Comparison of ENCODE assay signal across 21 mouse cellular contexts in the genomic region with DNA sequence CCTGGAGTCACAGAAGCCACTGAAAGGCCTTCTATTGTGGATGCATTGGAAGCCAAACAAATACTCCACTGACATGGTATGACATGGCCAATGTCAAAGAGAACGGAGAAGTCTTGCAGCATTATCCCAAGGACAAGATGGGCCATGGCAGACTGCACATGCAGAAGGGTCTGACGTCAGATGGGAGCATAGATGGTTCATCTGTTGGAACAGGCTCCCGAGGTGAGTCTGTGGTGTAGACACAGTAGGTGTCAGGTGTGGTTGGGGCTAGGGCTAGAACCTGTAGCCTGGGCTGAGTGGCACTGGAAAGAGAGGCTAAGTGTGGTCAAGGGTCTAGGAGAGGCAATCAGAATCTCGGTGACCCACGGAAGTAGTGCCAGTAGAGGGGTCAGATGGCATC.
DNase-seq lines count a peak whose midpoint lies in the region; ATAC-seq and TF ChIP-seq lines count a peak whose summit lies in the region.
"Had no signal": no experiment of that assay in that cellular context is flagged by ENCODE, and none has a peak within 500 bp of the region (broad histone marks: within the 10 kb centered on the region; RNA-seq: fewer than 3 reads in every experiment).

No protein-coding gene starts in this region.

- H3K27me3 ChIP-seq in forebrain, embryonic 15.5 days, result no peaks in the 10 kb centered on the region
- H3K27me3 ChIP-seq in forebrain, embryonic 16.5 days (replicated peaks; ENCODE audit: control insufficient read depth, insufficient read depth, low read length), result no peaks in the 10 kb centered on the region
- no peaks in the 10 kb centered on the region for H3K27me3 ChIP-seq in heart, embryonic 10.5 days (ENCODE audit: insufficient read depth, poor library complexity, severe bottlenecking)
- H3K27me3 ChIP-seq in heart, adult 2 months (ENCODE audit: control insufficient read depth, insufficient read depth, low read length), result no peaks in the 10 kb centered on the region
- H3K27me3 ChIP-seq: CH12.LX, Patski had no signal

- peak; percentile 64 for DNase-seq in heart, adult 11 months
- DNase-seq in heart, postnatal 36 days, result no peak
- DNase-seq in heart, embryonic 10.5 days (ENCODE audit: low spot score), result peak; percentile 60
- no peak for DNase-seq in heart, adult 2 months
- DNase-seq: adrenal gland, adult 2 months; adrenal gland, adult 8-10 months; adrenal gland, postnatal 10 days; adrenal gland, postnatal 14 days; adrenal gland, postnatal 25 days; adrenal gland, postnatal 36 days; B cell, adult 2 months; cerebellum, adult 11 months; cerebellum, adult 11-12 months; cerebellum, adult 18-20 months had no signal

- no peak for TF ChIP-seq POLR2A in heart, adult 2 months (IDR thresholded peaks at IDR 0.05; ENCODE audit: insufficient read depth, low read depth, low read length)

- no peaks in the 10 kb centered on the region for H3K4me1 ChIP-seq in forebrain, embryonic 15.5 days
- H3K4me1 ChIP-seq in forebrain, embryonic 16.5 days (replicated peaks; ENCODE audit: control insufficient read depth, insufficient read depth, low read length), result no peaks in the 10 kb centered on the region
- H3K4me1 ChIP-seq in heart, embryonic 10.5 days, result no peaks in the 10 kb centered on the region
- H3K4me1 ChIP-seq in heart, adult 2 months (ENCODE audit: control insufficient read depth, insufficient read depth, low read length), result no peaks in the 10 kb centered on the region

- no peak overlapping the region for H3K9ac ChIP-seq in forebrain, embryonic 15.5 days (replicated peaks)
- H3K9ac ChIP-seq in forebrain, embryonic 16.5 days (replicated peaks; ENCODE audit: low read depth, low read length), result no peak overlapping the region
- no peak overlapping the region for H3K9ac ChIP-seq in heart, adult 2 months (ENCODE audit: low read depth, low read length)

- H3K36me3 ChIP-seq in forebrain, embryonic 15.5 days, result no peaks in the 10 kb centered on the region
- H3K36me3 ChIP-seq in forebrain, embryonic 16.5 days (ENCODE audit: control insufficient read depth, insufficient read depth), result no peaks in the 10 kb centered on the region
- no peaks in the 10 kb centered on the region for H3K36me3 ChIP-seq in heart, embryonic 10.5 days
- no peaks in the 10 kb centered on the region for H3K36me3 ChIP-seq in heart, adult 2 months (ENCODE audit: control insufficient read depth, insufficient read depth, low read length)
- H3K36me3 ChIP-seq: G1E had no signal

- no peak overlapping the region for H3K27ac ChIP-seq in forebrain, embryonic 15.5 days (replicated peaks)
- no peak overlapping the region for H3K27ac ChIP-seq in forebrain, embryonic 16.5 days (ENCODE audit: low read length)
- H3K27ac ChIP-seq in heart, embryonic 10.5 days, result no peak overlapping the region
- no peak overlapping the region for H3K27ac ChIP-seq in heart, adult 2 months

- WGBS in forebrain, embryonic 15.5 days, result 93% methylated on average over 5 of the region's 5 CpGs
- 97% methylated on average over 5 of the region's 5 CpGs for WGBS in forebrain, embryonic 16.5 days
- 86% methylated on average over 5 of the region's 5 CpGs for WGBS in heart, embryonic 10.5 days
- 87% methylated on average over 5 of the region's 5 CpGs for WGBS in heart, adult 2 months

- TF ChIP-seq CTCF in heart, adult 2 months (IDR thresholded peaks at IDR 0.05), result no peak

- H3K79me2 ChIP-seq in heart, adult 2 months (replicated peaks; ENCODE audit: control insufficient read depth, insufficient read depth, low read length), result no peaks in the 10 kb centered on the region

- H3K9me3 ChIP-seq in forebrain, embryonic 15.5 days, result no peaks in the 10 kb centered on the region
- H3K9me3 ChIP-seq in forebrain, embryonic 16.5 days (ENCODE audit: control insufficient read depth, low read length), result no peaks in the 10 kb centered on the region
- H3K9me3 ChIP-seq in heart, embryonic 10.5 days, result no peaks in the 10 kb centered on the region
- H3K9me3 ChIP-seq: G1E had no signal

- H3K4me2 ChIP-seq in forebrain, embryonic 15.5 days (replicated peaks), result no peak overlapping the region
- H3K4me2 ChIP-seq in forebrain, embryonic 16.5 days (ENCODE audit: low read length), result no peak overlapping the region

- no peak overlapping the region for H3K4me3 ChIP-seq in forebrain, embryonic 15.5 days
- no peak overlapping the region for H3K4me3 ChIP-seq in forebrain, embryonic 16.5 days (replicated peaks; ENCODE audit: low read length)
- H3K4me3 ChIP-seq in heart, embryonic 10.5 days, result no peak overlapping the region
- H3K4me3 ChIP-seq in heart, adult 2 months, result no peak overlapping the region

- no peak for TF ChIP-seq EP300 in heart, adult 2 months (IDR thresholded peaks at IDR 0.05; ENCODE audit: insufficient read depth, low read depth, low read length)

- intact Hi-C loops in heart, postnatal 36 days (cut with DNase I), result no loop called here
- intact Hi-C loops in heart, adult 2 months (cut with DNase I), result no loop called here

- 0 out of 2 replicates have a peak, but pooled peaks have one; percentile 13 for ATAC-seq in forebrain, embryonic 15.5 days (replicated peaks)
- no peak for ATAC-seq in forebrain, embryonic 16.5 days
- ATAC-seq: activated CD4-positive, CD25-positive, alpha-beta regulatory T cell, adult 4 months; CD4-positive, CD25-positive, alpha-beta regulatory T cell, adult 4 months; Patski had no signal

Comparison
In these comparisons a context has a peak if more than half of its experiments do, and no peak if none do; other contexts are left out.
1. DNase-seq: peak in heart, adult 11 months (single experiment) and heart, embryonic 10.5 days (single experiment); none in heart, postnatal 36 days (0 of 2) and heart, adult 2 months (0 of 2).